Mouse (Mus musculus) retina, postnatal 1 day (tissue): ENCODE measurements at regions not wholly inside any gene's neighbourhood (a gene's known extent, or its start where the extent isn't known, plus 50 kb on each side); places are given as distances from the start of the nearest gene placed in this dataset.
A peak's percentile ranks its signal among the peaks of the same experiment; 100 is the strongest.
"Not testable (repeated sequence)": the region's sequence is repeated elsewhere in the genome, so short reads cannot be mapped to it uniquely, and the experiment has no call there.

Experiments
- DNase-seq: peaks from one replicate; pipeline ENCODE4 v3.0.0-alpha.2; 2012

GRCm38 (mm10) chr14:96908737-96909136 is 389.8 kb upstream of the Klhl1 start:
- peak; percentile 58 for DNase-seq

- DNase-seq: no peak
Observed at GRCm38 (mm10) chr14:96879701-96880100, 360.8 kb upstream of the Klhl1 start.

- no peak for DNase-seq
Observed at GRCm38 (mm10) chr14:96871969-96872368, 353.1 kb upstream of the Klhl1 start.

DNA sequence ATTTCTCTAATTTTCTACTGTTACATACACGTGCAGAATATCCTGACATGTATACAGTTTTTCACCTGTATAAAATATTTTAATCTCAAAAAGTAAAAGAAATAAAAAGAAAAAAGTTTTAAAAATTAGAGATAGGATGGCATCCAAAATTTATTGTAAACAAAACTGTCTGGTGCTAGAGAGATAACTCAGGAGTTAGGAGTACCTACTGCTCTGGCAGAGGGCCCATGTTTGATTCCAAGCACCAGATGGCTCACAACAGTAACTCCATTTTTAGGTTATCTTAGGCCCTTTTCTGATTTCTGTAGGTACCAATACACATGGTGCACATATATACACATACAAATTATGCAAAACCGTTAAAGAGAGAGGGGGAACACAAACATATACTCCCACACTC is 320.0 kb upstream of the Klhl1 start:
- DNase-seq: no peak

GRCm38 (mm10) chr14:96825083-96825482 is 306.2 kb upstream of the Klhl1 start:
- DNase-seq: no peak

- no peak for DNase-seq
Observed at GRCm38 (mm10) chr14:96815665-96816064, 296.8 kb upstream of the Klhl1 start.

- DNase-seq: no peak
Observed at GRCm38 (mm10) chr14:96805284-96805683, 286.4 kb upstream of the Klhl1 start.

- DNase-seq: no peak
Observed at GRCm38 (mm10) chr14:96794806-96795205, 275.9 kb upstream of the Klhl1 start.

DNA sequence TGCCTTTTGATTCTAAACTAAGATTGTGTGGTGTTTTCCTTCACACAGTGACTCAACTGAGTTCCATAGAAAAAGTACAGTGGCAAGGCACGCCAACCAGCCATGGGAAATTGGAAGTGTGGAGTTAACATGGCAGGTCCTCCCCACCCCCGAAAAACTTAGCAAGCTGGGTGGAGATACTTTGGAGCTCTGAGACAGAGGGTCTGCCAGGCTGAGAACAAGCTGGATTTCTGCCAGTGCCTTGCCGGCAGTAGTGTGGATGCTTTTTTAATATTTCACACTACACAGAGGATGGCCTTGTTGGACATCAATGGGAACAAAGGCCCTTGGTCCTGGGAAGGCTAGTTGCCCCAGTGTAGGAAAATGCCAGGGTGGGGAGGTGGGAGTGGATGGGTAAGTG is 269.0 kb upstream of the Klhl1 start:
- no peak for DNase-seq

DNA sequence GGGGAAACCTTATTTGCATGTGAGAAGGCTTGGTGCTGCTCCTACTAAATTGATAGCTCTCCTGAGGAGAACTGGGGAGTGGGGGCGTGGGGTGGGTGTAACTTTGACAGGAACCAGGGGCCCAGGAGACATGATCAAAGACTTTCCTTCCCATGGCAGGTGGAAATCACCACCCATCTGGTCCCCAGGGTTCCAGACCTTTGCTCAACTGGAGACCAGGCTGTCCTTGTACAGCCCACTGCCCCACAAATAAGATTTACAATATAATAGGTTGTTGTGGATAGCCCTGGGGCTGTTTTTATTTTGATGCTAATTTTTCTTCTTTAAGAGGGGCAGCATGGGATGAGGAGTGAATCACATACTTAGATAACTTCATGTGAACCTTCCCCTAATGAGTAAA is 268.4 kb upstream of the Klhl1 start:
- DNase-seq: no peak

DNA sequence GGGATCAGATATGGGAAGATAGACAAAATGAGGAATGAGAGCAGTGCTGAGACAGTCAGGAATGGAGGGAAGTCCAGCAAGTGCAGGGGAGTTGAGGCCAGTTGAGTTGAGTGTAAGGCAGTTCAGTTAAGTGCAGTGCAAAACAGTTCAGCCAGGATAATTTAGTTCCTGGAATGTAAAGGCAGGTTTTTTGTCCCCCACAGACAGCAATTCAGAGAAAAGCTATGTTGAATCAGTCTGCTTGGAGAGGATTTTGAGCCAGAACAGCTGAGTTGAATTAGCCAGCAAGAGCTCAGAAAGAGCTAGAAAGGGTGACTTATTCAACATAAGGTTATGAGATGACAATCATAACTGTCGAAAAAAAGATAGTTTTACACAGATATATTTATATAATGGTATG is 256.9 kb upstream of the Klhl1 start:
- no peak for DNase-seq

DNA sequence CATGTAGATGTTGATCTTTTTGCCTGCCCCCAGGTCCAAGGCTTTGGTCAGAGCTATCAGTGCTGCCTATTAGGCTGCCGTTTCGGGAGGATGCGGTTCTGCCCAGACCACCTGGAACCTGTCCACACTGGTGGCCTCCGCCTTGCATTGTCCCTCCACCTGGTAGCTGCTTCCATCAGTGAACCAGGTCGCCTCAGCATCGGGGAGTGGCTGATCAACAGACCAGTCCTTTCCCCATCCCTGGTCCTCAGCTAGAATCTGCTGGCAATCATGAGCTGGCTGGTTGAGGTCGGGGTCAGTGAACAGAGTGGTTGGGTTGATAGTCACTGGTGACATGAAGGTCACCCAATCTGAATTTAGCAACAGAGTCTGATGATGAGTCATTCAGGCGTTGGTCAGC is 241.7 kb upstream of the Klhl1 start:
- DNase-seq: no peak

DNA sequence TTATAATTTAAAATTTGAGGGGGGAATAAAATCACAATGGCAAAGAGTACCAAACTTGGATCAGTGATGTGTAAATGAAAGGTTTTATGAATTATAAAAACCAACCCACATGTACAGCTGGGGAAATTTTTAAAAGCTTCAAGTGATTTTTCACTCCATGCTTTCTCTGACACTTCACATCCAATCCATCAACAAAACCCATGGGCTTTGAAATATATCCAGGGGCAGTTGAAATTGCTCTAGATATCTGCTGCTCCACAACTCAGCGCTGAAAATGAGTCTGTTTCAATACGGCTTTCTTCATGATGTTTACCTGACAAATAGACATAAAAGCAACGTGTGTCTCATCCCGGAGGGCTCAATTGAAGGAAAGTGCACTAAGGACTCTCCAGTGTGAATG is 214.3 kb upstream of the Klhl1 start:
- peak; percentile 66 for DNase-seq

GRCm38 (mm10) chr14:96697086-96697485 is 178.2 kb upstream of the Klhl1 start:
- DNase-seq: no peak

DNA sequence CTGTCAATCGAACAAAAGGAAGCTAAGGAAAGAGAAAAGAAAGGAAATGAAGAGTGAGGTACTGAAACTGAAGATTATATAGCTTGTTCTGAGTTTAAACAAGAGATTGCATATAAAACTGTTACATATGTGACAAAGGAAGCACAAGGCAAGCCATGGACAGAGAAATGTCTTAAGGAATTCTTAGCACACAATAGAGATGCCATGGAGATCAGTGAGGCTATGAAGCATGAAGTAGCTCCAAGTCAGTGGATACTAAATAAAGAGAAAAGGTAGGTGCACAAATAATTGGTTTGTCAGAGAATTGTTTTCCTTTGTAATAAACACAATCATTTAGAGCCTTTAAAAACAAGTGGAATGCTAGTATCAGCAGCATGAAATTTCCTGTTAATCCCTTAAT is 172.0 kb upstream of the Klhl1 start:
- no peak for DNase-seq

GRCm38 (mm10) chr14:96683943-96684342 is 165.0 kb upstream of the Klhl1 start:
- no peak for DNase-seq

DNA sequence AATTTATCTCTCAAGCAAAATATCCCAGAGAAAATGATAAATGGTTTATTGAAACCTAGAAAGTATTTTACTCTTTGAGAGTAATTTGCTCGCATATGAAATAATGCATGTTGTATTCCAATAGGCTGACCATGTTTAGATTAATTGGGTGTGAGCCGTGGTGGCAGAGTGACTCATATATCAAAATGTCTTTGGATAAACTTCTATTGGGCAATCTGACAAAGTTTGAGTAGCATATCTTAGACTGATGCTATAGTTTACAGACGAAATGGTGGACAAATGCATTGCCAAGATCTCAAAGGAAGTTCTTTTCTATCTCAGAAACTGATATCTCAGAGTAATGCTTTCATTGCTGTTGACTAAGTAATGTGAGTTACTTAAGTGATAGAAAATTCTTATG is 162.8 kb upstream of the Klhl1 start:
- DNase-seq: no peak

GRCm38 (mm10) chr14:96676213-96676612 is 157.3 kb upstream of the Klhl1 start:
- DNase-seq: no peak

DNA sequence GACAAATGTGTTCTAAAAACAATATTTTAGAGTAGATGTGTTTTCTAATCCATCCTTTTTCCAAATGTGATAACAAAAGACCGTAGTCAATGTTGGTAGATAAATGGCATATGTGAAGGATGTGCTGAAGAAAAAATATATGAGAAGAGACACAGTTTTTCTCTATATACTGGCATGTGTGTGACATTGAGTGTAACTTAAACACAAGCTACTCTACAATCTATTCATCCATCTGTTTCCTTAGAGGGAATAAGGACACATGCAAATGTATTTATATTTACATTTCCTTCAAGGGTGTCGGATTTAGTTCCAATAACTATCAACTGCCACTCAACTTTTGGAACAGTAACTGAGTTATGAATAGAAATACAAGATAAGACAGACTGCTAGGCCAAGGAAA is 149.7 kb upstream of the Klhl1 start:
- DNase-seq: no peak

GRCm38 (mm10) chr14:96656500-96656899 is 137.6 kb upstream of the Klhl1 start:
- DNase-seq: no peak

GRCm38 (mm10) chr14:96630291-96630690 is 111.4 kb upstream of the Klhl1 start:
- no peak for DNase-seq

DNA sequence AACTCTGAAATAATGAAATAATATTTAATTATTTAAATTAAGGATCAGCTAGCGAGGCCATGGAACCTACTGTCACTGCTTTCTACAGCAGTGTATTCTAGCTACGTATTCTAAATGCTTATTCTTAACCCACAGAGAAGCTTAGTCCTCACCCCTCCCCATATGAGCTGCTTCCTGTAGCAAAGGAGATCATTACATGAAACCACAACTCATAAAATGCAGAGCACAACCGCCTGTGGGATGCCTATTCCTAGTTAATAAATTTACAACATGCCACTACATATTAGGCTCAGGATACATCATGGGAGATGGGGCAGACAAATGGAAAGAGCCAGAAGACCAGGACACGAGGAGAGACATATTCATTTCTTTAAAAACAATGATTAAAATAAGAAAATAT is 87.8 kb upstream of the Klhl1 start:
- no peak for DNase-seq

DNA sequence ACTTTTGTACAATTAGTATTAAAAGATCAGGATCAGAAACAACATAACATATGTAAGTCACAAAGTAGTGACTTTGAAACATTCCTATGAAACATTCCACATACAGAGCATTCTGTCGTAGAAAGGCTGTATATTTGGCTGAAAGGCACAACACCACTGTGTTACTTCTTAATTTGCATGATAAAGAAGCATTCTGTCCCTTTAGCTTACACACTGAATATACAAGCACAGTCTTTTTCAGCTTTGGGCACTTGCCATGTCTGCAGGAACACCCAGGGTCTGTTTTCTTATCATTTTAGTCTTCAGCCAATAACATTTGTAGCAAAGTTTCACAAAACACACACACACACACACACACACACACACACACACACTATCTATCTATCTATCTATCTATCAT is 82.2 kb upstream of the Klhl1 start:
- DNase-seq: not testable (repeated sequence)

DNA sequence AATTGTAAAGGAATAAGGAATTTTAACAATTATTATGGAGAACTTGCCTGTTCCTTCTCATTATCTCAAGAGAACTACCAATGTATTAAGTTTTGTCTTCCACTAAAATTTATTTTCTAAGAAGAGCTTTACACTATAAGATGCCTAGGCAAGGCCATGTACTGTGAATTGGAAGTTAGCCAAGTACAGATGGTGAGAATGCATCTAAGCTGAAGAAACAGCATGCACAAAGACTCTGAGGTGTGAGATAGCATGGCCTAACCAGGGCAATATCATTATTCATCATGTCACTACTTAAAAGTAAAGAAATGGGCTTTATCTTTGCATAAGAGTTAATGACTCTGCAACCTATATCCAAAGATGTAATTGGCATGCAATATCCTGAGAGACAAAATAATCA is 73.1 kb upstream of the Klhl1 start:
- peak; percentile 9 for DNase-seq
